Comparison of ENCODE assay signal across 31 mouse cellular contexts in genomic region chr2:148771397-148771796, GRCm38 (mm10). TPM values are rescaled to one million over a fixed set of nuclear protein-coding genes. Genes with fewer than 3 reads are reported as not detected.
"Had no signal": no experiment of that assay in that cellular context is flagged by ENCODE, and none has a peak within 500 bp of the region (broad histone marks: within the 10 kb centered on the region; RNA-seq: fewer than 3 reads in every experiment).

Gene Cst11 (minus strand): TSS chr2:148771497.

RNA-seq across cellular contexts. Expression of gene Cst11, which starts in this region (rescaled TPM):
- polyA plus RNA-seq: limb, embryonic 10.5 days; limb, embryonic 11.5 days; limb, embryonic 12.5 days; limb, embryonic 13.5 days; limb, embryonic 14.5 days; limb, embryonic 15.5 days; liver, adult 2 months; liver, embryonic 11.5 days; liver, embryonic 12.5 days; liver, embryonic 13.5 days; liver, embryonic 14.5 days; liver, embryonic 15.5 days; liver, embryonic 16.5 days; liver, postnatal 0 days; lung, adult 2 months; lung, embryonic 14.5 days; lung, embryonic 15.5 days; lung, embryonic 16.5 days; lung, postnatal 0 days; macrophage; midbrain, embryonic 10.5 days; midbrain, embryonic 11.5 days; midbrain, embryonic 12.5 days; midbrain, embryonic 13.5 days; midbrain, embryonic 14.5 days; midbrain, embryonic 15.5 days; midbrain, embryonic 16.5 days; midbrain, postnatal 0 days; myocyte; neural tube, embryonic 11.5 days; neural tube, embryonic 12.5 days had no signal
